Mouse (Mus musculus) embryonic facial prominence, embryonic 10.5 days (tissue): Measurements from ENCODE around the gene Clcn2. TPM values are rescaled to one million over a fixed set of nuclear protein-coding genes. Genes with fewer than 3 reads are reported as not detected.
"Not testable (repeated sequence)": the region's sequence is repeated elsewhere in the genome, so short reads cannot be mapped to it uniquely, and the experiment has no call there.

ENCODE experiments used
- DNase-seq: peaks from one replicate; pipeline ENCODE4 v3.0.0-alpha.2; 2017; ENCODE audit warnings: low spot score
- H3K27ac ChIP-seq: fragments of 300-500 bp; sonication (generic); replicated peaks from 2 replicates; pipeline ENCODE4 v1.5.1; 2016; ENCODE audit warnings: mild to moderate bottlenecking
- H3K27me3 ChIP-seq: fragments of 300-500 bp; sonication (generic); replicated peaks from 2 replicates; pipeline ENCODE4 v1.6.1; 2016; ENCODE audit warnings: low read depth, mild to moderate bottlenecking; ENCODE audit not compliant: poor library complexity, severe bottlenecking
- H3K36me3 ChIP-seq: fragments of 300-500 bp; sonication (generic); replicated peaks from 2 replicates; pipeline ENCODE4 v1.6.1; 2016; ENCODE audit warnings: mild to moderate bottlenecking, moderate library complexity
- H3K4me1 ChIP-seq: fragments of 300-500 bp; sonication (generic); 2 replicates; pipeline ENCODE4 v1.6.1; 2016
- H3K4me3 ChIP-seq: fragments of 300-500 bp; sonication (generic); 2 replicates; pipeline ENCODE4 v1.5.1; 2016; ENCODE audit warnings: mild to moderate bottlenecking, moderate library complexity
- H3K9me3 ChIP-seq: fragments of 300-500 bp; sonication (generic); 2 replicates; pipeline ENCODE4 v1.6.1; 2016; ENCODE audit warnings: mild to moderate bottlenecking
- WGBS: fragments of 180-500 bp; shearing (Covaris S2); methylation state at CpG from one replicate; pipeline ENCODE4 v1.1.7; 2016; 5-methylcytosine and 5-hydroxymethylcytosine counted together
- polyA plus RNA-seq: library from polyadenylated mRNA; unstranded; fragments of >200 nt; fragmentation: Nextera tagmentation; extraction: Ambion mirVana; gene quantifications from 2 replicates; pipeline ENCODE4 v1.2.1, GENCODE M21; 2016

The Clcn2 gene
- polyA plus RNA-seq, 1 experiment from 2014 or later, result 15.9 TPM

DNA sequence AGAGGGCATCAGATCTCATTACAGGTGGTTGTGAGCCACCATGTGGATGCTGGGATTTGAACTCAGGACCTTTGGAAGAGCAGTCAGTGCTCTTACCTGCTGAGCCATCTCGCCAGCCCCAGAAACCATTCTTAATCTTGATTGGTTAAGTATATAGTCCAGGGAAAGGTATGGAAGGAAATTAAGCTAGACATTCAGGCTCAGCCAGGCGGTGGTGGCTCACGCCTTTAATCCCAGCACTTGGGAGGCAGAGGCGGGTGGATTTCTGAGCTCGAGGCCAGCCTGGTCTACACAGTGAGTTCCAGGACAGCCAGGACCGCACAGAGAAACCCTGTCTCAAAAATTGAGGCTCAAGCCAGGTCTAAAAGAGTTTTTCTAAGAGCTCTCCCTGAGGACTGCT, 49.5 kb downstream of the Clcn2 start, which contains the start of gene Eif4g1:
Eif4g1 (plus strand) TSS at position 301 of the 400 bp plus-strand sequence.
- not testable (repeated sequence) for H3K27me3 ChIP-seq, DNase-seq, H3K27ac ChIP-seq, H3K4me3 ChIP-seq, H3K9me3 ChIP-seq, H3K4me1 ChIP-seq
- 97% methylated on average over 6 of the region's 6 CpGs for WGBS
- peaks cover 30% of the 10 kb centered on the region for H3K36me3 ChIP-seq

DNA sequence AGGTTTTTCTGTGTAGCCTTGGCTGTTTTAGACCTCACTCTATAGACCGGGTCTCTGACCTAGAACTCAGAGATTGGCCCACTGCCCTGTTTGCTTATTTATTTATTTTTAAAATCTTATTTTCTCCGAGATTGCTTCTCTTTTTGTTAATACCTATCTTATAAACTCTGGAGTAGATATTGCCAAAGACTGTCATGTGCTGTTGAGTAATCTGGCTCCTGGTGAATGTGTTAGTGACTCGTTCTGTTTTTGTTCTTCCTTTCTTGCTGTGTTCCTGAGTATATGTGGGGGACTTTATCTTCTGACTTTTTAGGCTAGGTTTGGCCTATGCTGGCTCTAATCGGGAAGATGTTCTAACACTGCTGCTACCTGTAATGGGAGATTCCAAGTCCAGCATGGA, 59.9 kb downstream of the Clcn2 start:
- H3K4me1 ChIP-seq, result peaks cover 7% of the 10 kb centered on the region
- 94% methylated on average over 4 of the region's 4 CpGs for WGBS
- no peak overlapping the region for H3K27ac ChIP-seq
- H3K4me3 ChIP-seq, result no peak overlapping the region
- H3K36me3 ChIP-seq, result peaks cover 99% of the 10 kb centered on the region
- no peak for DNase-seq
- no peaks in the 10 kb centered on the region for H3K27me3 ChIP-seq
- no peaks in the 10 kb centered on the region for H3K9me3 ChIP-seq

DNA sequence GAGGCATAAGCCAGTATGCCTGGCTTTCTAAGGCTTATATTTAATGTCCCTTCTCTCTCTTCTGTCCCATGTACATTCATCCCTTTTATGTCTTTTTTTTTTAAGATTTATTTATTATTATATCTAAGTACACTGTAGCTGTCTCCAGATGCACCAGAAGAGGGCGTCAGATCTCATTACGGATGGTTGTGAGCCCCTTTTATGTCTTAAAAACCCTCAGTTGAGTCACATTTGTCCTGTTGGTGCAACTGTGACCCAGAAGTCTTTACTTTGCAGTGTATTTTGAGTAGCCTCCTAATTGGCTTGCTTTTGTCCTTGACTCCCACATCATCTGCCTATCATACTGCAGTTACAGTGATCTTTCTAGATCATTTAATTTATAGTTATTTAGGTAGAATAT, 64.2 kb downstream of the Clcn2 start:
- H3K27ac ChIP-seq, result no peak overlapping the region
- peaks cover 18% of the 10 kb centered on the region for H3K4me1 ChIP-seq
- H3K27me3 ChIP-seq, result no peaks in the 10 kb centered on the region
- H3K36me3 ChIP-seq, result peaks cover 56% of the 10 kb centered on the region
- WGBS, result 63% methylated on average over 2 of the region's 2 CpGs
- H3K4me3 ChIP-seq, result peak overlapping the region; percentile 97; the same call in 1 of the 2 replicates
- no peak for DNase-seq
- H3K9me3 ChIP-seq, result no peaks in the 10 kb centered on the region

Other genes with a start within 250 kb of the Clcn2 start
- 157 and 169 TPM in 2 replicates for gene Eif2b5, start 218.9 kb downstream of the Clcn2 start, polyA plus RNA-seq
- gene Dvl3, start 200.8 kb downstream of the Clcn2 start, polyA plus RNA-seq, result 33.0 and 35.1 TPM in 2 replicates
- 604 and 650 TPM in 2 replicates for gene Ap2m1, start 182.3 kb downstream of the Clcn2 start, polyA plus RNA-seq
- gene Abcf3, start 169.2 kb downstream of the Clcn2 start, polyA plus RNA-seq, result 57.2 and 59.6 TPM in 2 replicates
- 2.0 and 3.0 TPM in 2 replicates for gene Vwa5b2, start 128.3 kb downstream of the Clcn2 start, polyA plus RNA-seq
- 45.0 and 45.8 TPM in 2 replicates for gene Eef1akmt4, start 106.2 kb downstream of the Clcn2 start, polyA plus RNA-seq
- gene Gm49333, start 106.1 kb downstream of the Clcn2 start, polyA plus RNA-seq, result 0.49 TPM in 1 of 2 replicates, not detected in the other
- gene Alg3, start 106.0 kb downstream of the Clcn2 start, polyA plus RNA-seq, result 53.9 and 59.2 TPM in 2 replicates
- 1.4 TPM in 2 replicates for gene Camk2n2, start 96.5 kb downstream of the Clcn2 start, polyA plus RNA-seq
- 3.3 and 4.1 TPM in 2 replicates for gene Ece2, start 87.9 kb downstream of the Clcn2 start, polyA plus RNA-seq
- 520 and 530 TPM in 2 replicates for gene Psmd2, start 66.1 kb downstream of the Clcn2 start, polyA plus RNA-seq
- 251 and 260 TPM in 2 replicates for gene Eif4g1, start 49.4 kb downstream of the Clcn2 start, polyA plus RNA-seq
- 2.9 and 4.8 TPM in 2 replicates for gene Fam131a, start 24.5 kb downstream of the Clcn2 start, polyA plus RNA-seq
- 151 and 153 TPM in 2 replicates for gene Polr2h, start 81 bp downstream of the Clcn2 start, polyA plus RNA-seq
- gene Chrd, start 15.4 kb upstream of the Clcn2 start, polyA plus RNA-seq, result 1.3 and 1.4 TPM in 2 replicates
- gene Thpo, start 16.8 kb upstream of the Clcn2 start, polyA plus RNA-seq, result 0.44 and 0.72 TPM in 2 replicates